Mouse (Mus musculus) adrenal gland, postnatal 36 days (tissue): ENCODE results near the gene H2-M10.1. TPM values are rescaled to one million over a fixed set of nuclear protein-coding genes. Genes with fewer than 3 reads are reported as not detected.
"Not testable (repeated sequence)": the region's sequence is repeated elsewhere in the genome, so short reads cannot be mapped to it uniquely, and the experiment has no call there.

ENCODE experiments used
- DNase-seq, 2 experiments: peaks; one replicate each; pipeline ENCODE4 v3.0.0; 2021; ENCODE audit warnings: mixed read lengths in 1 of 2
- long read RNA-seq, 2 experiments: library from polyadenylated mRNA; stranded (forward); transcript quantifications; one replicate each; pipeline ENCODE4 v2.0.0; 2021; ENCODE audit warnings: borderline sequencing depth in 2 of 2
- total RNA-seq, 2 experiments: library from RNA; stranded (reverse); gene quantifications; 2 replicates each; pipeline ENCODE4 v1.2.3; 2021

H2-M10.1 gene
- not detected for total RNA-seq
- long read RNA-seq, experiment 1: 0 reads
- long read RNA-seq, experiment 2: 0 reads

GRCm38 (mm10) chr17:36326055-36326454 is at the start of gene H2-M10.1:
TSS of gene H2-M10.1 (minus strand) at chr17:36326155.
- no peak for DNase-seq

- not testable (repeated sequence) for DNase-seq
These were observed 42.4 kb upstream of the H2-M10.1 start, which contains the start of gene H2-M10.3 for GRCm38 (mm10) chr17:36368317-36368716. TSS of gene H2-M10.3 (minus strand) at chr17:36368417.

GRCm38 (mm10) chr17:36362404-36362803 is 36.4 kb upstream of the H2-M10.1 start:
- not testable (repeated sequence) for DNase-seq

- peak; percentile 36 to 37 for DNase-seq
These were observed 31.6 kb upstream of the H2-M10.1 start for GRCm38 (mm10) chr17:36357512-36357911.

- DNase-seq: no peak
These were observed 29.8 kb upstream of the H2-M10.1 start for GRCm38 (mm10) chr17:36355763-36356162.

GRCm38 (mm10) chr17:36355343-36355742 is 29.4 kb upstream of the H2-M10.1 start:
- peak; percentile 30 to 62 for DNase-seq

- no peak for DNase-seq
These were observed 10.2 kb downstream of the H2-M10.1 start for GRCm38 (mm10) chr17:36315689-36316253.

GRCm38 (mm10) chr17:36315041-36315688 is 10.8 kb downstream of the H2-M10.1 start:
- DNase-seq: peak; percentile 48 to 68

- DNase-seq: no peak
These were observed 11.4 kb downstream of the H2-M10.1 start for GRCm38 (mm10) chr17:36314511-36314910.

GRCm38 (mm10) chr17:36309293-36309692 is 16.7 kb downstream of the H2-M10.1 start:
- no peak for DNase-seq

GRCm38 (mm10) chr17:36308855-36309254 is 17.1 kb downstream of the H2-M10.1 start:
- DNase-seq: peak; percentile 68 to 78

GRCm38 (mm10) chr17:36286390-36286789 is 39.6 kb downstream of the H2-M10.1 start, which contains the start of gene H2-M10.2:
TSS of gene H2-M10.2 (minus strand) at chr17:36286490.
- no peak for DNase-seq

GRCm38 (mm10) chr17:36281521-36282245 is 44.3 kb downstream of the H2-M10.1 start:
- no peak for DNase-seq

GRCm38 (mm10) chr17:36274776-36275175 is 51.2 kb downstream of the H2-M10.1 start:
- DNase-seq: no peak

- no peak for DNase-seq
These were observed 52.2 kb downstream of the H2-M10.1 start for GRCm38 (mm10) chr17:36273796-36274195.

Other genes with a start within 250 kb of the H2-M10.1 start
- gene Gm19684, start 204.5 kb downstream of the H2-M10.1 start, total RNA-seq: under 1 TPM; 0.16 to 0.30 TPM
- gene Gm7030, start 196.7 kb downstream of the H2-M10.1 start, total RNA-seq: not detected
- gene Gm8909, start 157.6 kb downstream of the H2-M10.1 start, total RNA-seq: not detected
- not detected for gene H2-T3, start 135.9 kb downstream of the H2-M10.1 start, total RNA-seq
- 10 to 100 TPM; 44.0 to 49.0 TPM for gene Rpp21, start 68.1 kb downstream of the H2-M10.1 start, total RNA-seq
- 10 to 100 TPM; 15.7 to 20.0 TPM for gene Trim39, start 53.9 kb downstream of the H2-M10.1 start, total RNA-seq
- not detected for gene H2-M10.2, start 39.7 kb downstream of the H2-M10.1 start, total RNA-seq
- gene H2-M10.3, start 42.3 kb upstream of the H2-M10.1 start, total RNA-seq: not detected
- gene H2-M10.4, start 136.2 kb upstream of the H2-M10.1 start, total RNA-seq: not detected
- not detected for gene H2-M11, start 220.9 kb upstream of the H2-M10.1 start, total RNA-seq